Mouse (Mus musculus) hematopoietic stem cell, adult 5-6 weeks (primary cell): ENCODE results near the gene Gm973. TPM values are rescaled to one million over a fixed set of nuclear protein-coding genes. Genes with fewer than 3 reads are reported as not detected.

Experiments
- total RNA-seq: library from RNA; stranded (forward); fragments of 172-1452, 232-1000 nt; gene quantifications from 2 replicates; pipeline ENCODE4 v1.2.3, GENCODE M21; 2017

Gm973 gene
- total RNA-seq, 1 experiment from 2014 or later, result 20.3 TPM

Other genes with a start within 250 kb of the Gm973 start
- 5.0 and 6.9 TPM in 2 replicates for gene Fzd7, start 33.8 kb upstream of the Gm973 start, total RNA-seq
- gene Sumo1, start 154.6 kb downstream of the Gm973 start, total RNA-seq, result 203 and 210 TPM in 2 replicates
- 1,382 and 1,858 TPM in 2 replicates for gene Nop58, start 168.7 kb downstream of the Gm973 start, total RNA-seq
- 17.2 and 26.6 TPM in 2 replicates for gene Bmpr2, start 247.1 kb downstream of the Gm973 start, total RNA-seq